Mouse (Mus musculus): Measurements from ENCODE around the gene Wasl.

GRCm38 (mm10) chr6:24664867-24665458, at the start of gene Wasl:
- 0 out of 2 replicates have a peak, but pooled peaks have one; percentile 9 for TF ChIP-seq CTCF (IDR thresholded peaks at IDR 0.05; ENCODE audit: insufficient read depth, low read depth, low read length)
- peak; percentile 91 for TF ChIP-seq POLR2A (IDR thresholded peaks at IDR 0.05; ENCODE audit: insufficient read depth, low read depth, low read length)
